Mouse (Mus musculus) liver, embryonic 14.5 days (tissue): ENCODE data around the gene Tmcc1. TPM values are rescaled to one million over a fixed set of nuclear protein-coding genes. Genes with fewer than 3 reads are reported as not detected.
"Not testable (repeated sequence)": the region's sequence is repeated elsewhere in the genome, so short reads cannot be mapped to it uniquely, and the experiment has no call there.

ENCODE experiments used
- ATAC-seq: fragments of 200-750 bp; cut with Nextera tagmentation; 2 replicates; pipeline ENCODE4 v1.8.0; 2017; ENCODE audit warnings: moderate number of reproducible peaks, mild to moderate bottlenecking, moderate library complexity; ENCODE audit not compliant: insufficient read depth
- DNase-seq, 3 experiments: peaks; one replicate each; pipeline ENCODE4 v3.0.0-alpha.2; 2012 to 2013; ENCODE audit warnings: low read depth in 3 of 3, low spot score in 3 of 3
- H3K27ac ChIP-seq: fragments of 300-500 bp; sonication (generic); 2 replicates; pipeline ENCODE4 v1.5.1; 2014; ENCODE audit warnings: moderate library complexity, mild to moderate bottlenecking, control low read depth, inconsistent platforms
- H3K27me3 ChIP-seq: fragments of 300-500 bp; sonication (generic); 2 replicates; pipeline ENCODE4 v1.6.1; 2014; ENCODE audit warnings: mild to moderate bottlenecking, low read length, moderate library complexity; ENCODE audit not compliant: control insufficient read depth, insufficient read depth
- H3K36me3 ChIP-seq: fragments of 300-500 bp; sonication (generic); replicated peaks from 2 replicates; pipeline ENCODE4 v1.6.1; 2014; ENCODE audit warnings: low read depth; ENCODE audit not compliant: control insufficient read depth, insufficient read depth
- H3K4me1 ChIP-seq, 2 experiments: fragments of 200-500 bp in 1 of 2; fragments of 300-500 bp in 1 of 2; sonication (generic) in 1 of 2; replicated peaks; 2 replicates each; pipeline ENCODE4 v1.6.1; 2012 to 2014; ENCODE audit warnings: antibody characterized with exemption in 1 of 2, inconsistent platforms in 1 of 2, low read length in 1 of 2; ENCODE audit not compliant: control insufficient read depth in 2 of 2, insufficient read depth in 2 of 2
- H3K4me2 ChIP-seq: fragments of 300-500 bp; sonication (generic); 2 replicates; pipeline ENCODE4 v1.6.1; 2014; ENCODE audit warnings: low read depth, mild to moderate bottlenecking, control low read depth, moderate library complexity
- H3K4me3 ChIP-seq, 2 experiments: fragments of 200-500 bp in 1 of 2; fragments of 300-500 bp in 1 of 2; sonication (generic) in 1 of 2; 2 replicates each; pipeline ENCODE4 v1.5.1; 2012 to 2014; ENCODE audit warnings: low read depth in 2 of 2, low read length in 2 of 2, mild to moderate bottlenecking in 2 of 2, control low read depth in 1 of 2, inconsistent platforms in 1 of 2, moderate library complexity in 1 of 2; ENCODE audit not compliant: insufficient read depth in 1 of 2
- H3K9ac ChIP-seq: fragments of 300-500 bp; sonication (generic); replicated peaks from 2 replicates; pipeline ENCODE4 v1.6.1; 2014; ENCODE audit warnings: mild to moderate bottlenecking, control low read depth, moderate library complexity
- H3K9me3 ChIP-seq: fragments of 300-500 bp; sonication (generic); 2 replicates; pipeline ENCODE4 v1.6.1; 2016; ENCODE audit warnings: low read length, mixed read lengths; ENCODE audit not compliant: control insufficient read depth
- CTCF ChIP-seq: IDR thresholded peaks from 2 replicates; pipeline ENCODE4 v1.5.1; 2016; ENCODE audit warnings: antibody characterized with exemption, low read depth, control low read depth
- EP300 ChIP-seq: IDR thresholded peaks from 2 replicates; pipeline ENCODE4 v1.6.1; 2016; ENCODE audit warnings: antibody characterized with exemption, low read depth
- whole genome bisulfite sequencing: fragments of 180-500 bp; shearing (Covaris S2); extraction: QIAGEN DNeasy Blood & Tissue Kit; methylation state at CpG from one replicate; pipeline ENCODE4 v1.1.7; 2014; ENCODE audit not compliant: insufficient replicate concordance; 5-methylcytosine and 5-hydroxymethylcytosine counted together
- polyA plus RNA-seq, 2 experiments: library from polyadenylated mRNA; depleted of rRNA in 1 of 2; stranded (reverse) in 1 of 2; unstranded in 1 of 2; fragments of >200 nt; fragmentation: Nextera tagmentation in 1 of 2; extraction: Ambion mirVana in 1 of 2; gene quantifications; 2 replicates each; pipeline versions ENCODE4 v1.2.1 to v1.2.3; 2012 to 2014

Tmcc1 gene
- polyA plus RNA-seq, 2 experiments, result 2.6 to 3.2 TPM

GRCm38 (mm10) chr6:116072221-116072745, 121.0 kb downstream of the Tmcc1 start:
- TF ChIP-seq EP300 (no peak), CTCF (no peak)
- no peak overlapping the region for H3K4me3 ChIP-seq
- ATAC-seq (no peak), DNase-seq (no peak)
- WGBS, result 39% methylated on average over 6 of the region's 6 CpGs
- H3K4me2 ChIP-seq, result no peak overlapping the region
- H3K4me1 ChIP-seq, result peaks cover 0 to 8% of the 10 kb centered on the region in 2 experiments; a peak in 3 of 4 replicates
- no peaks in the 10 kb centered on the region for H3K27me3 ChIP-seq
- H3K9me3 ChIP-seq, result no peaks in the 10 kb centered on the region
- H3K9ac ChIP-seq, result no peak overlapping the region
- H3K36me3 ChIP-seq, result no peaks in the 10 kb centered on the region
- H3K27ac ChIP-seq, result no peak overlapping the region

GRCm38 (mm10) chr6:116071781-116072180, 121.5 kb downstream of the Tmcc1 start:
- DNase-seq (no peak), ATAC-seq (no peak)
- peaks cover 0 to 8% of the 10 kb centered on the region in 2 experiments; a peak in 3 of 4 replicates for H3K4me1 ChIP-seq
- H3K27me3 ChIP-seq, result no peaks in the 10 kb centered on the region
- H3K9ac ChIP-seq, result no peak overlapping the region
- no peak overlapping the region for H3K27ac ChIP-seq
- 63% methylated on average over 2 of the region's 2 CpGs for WGBS
- H3K36me3 ChIP-seq, result no peaks in the 10 kb centered on the region
- H3K4me2 ChIP-seq, result no peak overlapping the region
- TF ChIP-seq EP300 (no peak), CTCF (no peak)
- H3K9me3 ChIP-seq, result no peaks in the 10 kb centered on the region
- H3K4me3 ChIP-seq, result no peak overlapping the region

GRCm38 (mm10) chr6:116070558-116070957, 122.7 kb downstream of the Tmcc1 start:
- Histone ChIP-seq H3K4me2 (no peak overlapping the region), H3K27me3 (no peaks in the 10 kb centered on the region), H3K4me1 (peaks cover 0 to 8% of the 10 kb centered on the region in 2 experiments; a peak in 3 of 4 replicates), H3K9ac (no peak overlapping the region), H3K36me3 (no peaks in the 10 kb centered on the region), H3K27ac (no peak overlapping the region), H3K4me3 (no peak overlapping the region), H3K9me3 (no peaks in the 10 kb centered on the region)
- TF ChIP-seq EP300, result no peak
- no peak for TF ChIP-seq CTCF
- ATAC-seq, result no peak
- WGBS, result 64% methylated on average over 3 of the region's 3 CpGs
- DNase-seq, result no peak

GRCm38 (mm10) chr6:116063516-116063915, 129.8 kb downstream of the Tmcc1 start:
- Histone ChIP-seq H3K4me2 (no peak overlapping the region), H3K4me1 (no peaks in the 10 kb centered on the region), H3K36me3 (no peaks in the 10 kb centered on the region), H3K9ac (no peak overlapping the region), H3K4me3 (no peak overlapping the region), H3K27me3 (no peaks in the 10 kb centered on the region), H3K27ac (no peak overlapping the region), H3K9me3 (no peaks in the 10 kb centered on the region)
- WGBS, result 72% methylated on average over 1 of the region's 1 CpGs
- no peak for DNase-seq
- ATAC-seq, result no peak
- no peak for TF ChIP-seq CTCF
- TF ChIP-seq EP300, result no peak

- H3K4me1 ChIP-seq, H3K9me3 ChIP-seq, ATAC-seq, H3K4me2 ChIP-seq, H3K27me3 ChIP-seq, H3K4me3 ChIP-seq, H3K27ac ChIP-seq, H3K36me3 ChIP-seq, H3K9ac ChIP-seq, DNase-seq: not testable (repeated sequence)
These were observed 133.7 kb downstream of the Tmcc1 start for GRCm38 (mm10) chr6:116059542-116059941.
